Mouse (Mus musculus): ENCODE results near the gene Stn1.

Stn1 gene

GRCm38 (mm10) chr19:47471808-47472207 is 65.5 kb downstream of the Stn1 start:
- no peak for DNase-seq (ENCODE audit: low spot score)

- DNase-seq (ENCODE audit: low spot score), result no peak
Measured at GRCm38 (mm10) chr19:47468750-47469149, 68.6 kb downstream of the Stn1 start.

- no peak for DNase-seq (ENCODE audit: low spot score)
Measured at GRCm38 (mm10) chr19:47466775-47467174, 70.5 kb downstream of the Stn1 start.

GRCm38 (mm10) chr19:47465467-47465866 is 71.8 kb downstream of the Stn1 start:
- DNase-seq (ENCODE audit: low spot score), result no peak

- DNase-seq (ENCODE audit: low spot score), result peak; percentile 74
Measured at GRCm38 (mm10) chr19:47464304-47465241, 72.7 kb downstream of the Stn1 start, which contains the start of gene Sh3pxd2a. Sh3pxd2a (minus strand) TSS chr19:47464401.

- peak; percentile 83 for DNase-seq (ENCODE audit: low spot score)
Measured at GRCm38 (mm10) chr19:47463636-47464303, 73.5 kb downstream of the Stn1 start.

DNA sequence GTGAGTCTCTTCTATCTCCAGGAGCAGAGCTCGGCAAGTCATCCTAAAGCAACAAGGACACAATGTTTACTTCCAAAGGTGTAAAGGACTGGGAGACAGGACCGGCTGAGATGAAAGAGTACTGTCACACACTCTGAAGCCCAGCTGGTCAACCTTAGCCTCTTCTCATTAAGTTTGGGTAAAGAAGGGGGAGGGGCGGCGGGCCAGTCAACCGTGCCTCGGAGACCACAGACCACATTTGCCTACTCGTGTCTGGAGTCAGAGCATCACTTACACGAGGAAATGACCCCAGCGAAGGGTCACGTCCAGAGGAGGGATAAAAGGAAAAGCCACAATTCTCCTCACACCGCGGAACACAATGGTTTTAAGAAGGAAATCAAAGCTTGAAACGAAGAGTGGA is 74.1 kb downstream of the Stn1 start:
- DNase-seq (ENCODE audit: low spot score), result peak; percentile 79

DNA sequence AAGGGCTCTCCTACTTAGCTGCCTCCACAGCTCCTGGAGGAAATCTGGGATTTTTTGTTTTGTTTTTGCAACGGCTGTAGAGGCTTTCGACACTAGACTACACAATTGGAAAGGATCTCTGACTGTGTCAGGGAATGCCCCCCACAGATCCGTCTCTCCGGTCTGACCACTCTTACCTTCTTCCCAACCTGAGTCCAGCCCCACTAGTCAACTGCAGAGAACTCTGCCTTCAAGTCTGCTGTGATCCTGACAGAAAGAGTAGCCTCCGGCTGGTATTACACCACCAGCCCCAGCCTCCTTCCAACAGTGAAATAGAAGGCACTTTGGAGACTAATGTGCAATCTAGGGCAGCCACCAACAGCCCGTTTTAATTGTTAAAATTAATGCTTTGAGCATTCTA is 74.6 kb downstream of the Stn1 start:
- no peak for DNase-seq (ENCODE audit: low spot score)

DNA sequence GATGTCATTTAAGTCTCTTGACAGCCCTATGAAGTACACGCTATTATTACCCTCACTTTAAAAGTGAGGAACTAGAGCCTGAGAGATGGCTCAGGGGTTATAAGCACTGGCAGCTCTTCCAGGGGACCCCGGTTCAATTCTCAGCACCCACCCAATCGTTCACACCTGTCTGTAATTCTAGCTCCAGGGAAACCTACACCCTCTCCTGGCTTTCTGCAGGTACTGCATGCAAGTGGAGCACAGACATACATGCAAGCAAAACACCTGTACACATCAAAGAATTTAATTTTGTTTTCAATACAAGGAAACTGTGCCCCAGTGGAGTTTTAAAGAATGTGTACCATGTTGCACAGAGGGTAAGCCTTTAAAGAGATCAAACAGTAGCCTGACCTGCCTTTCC is 75.5 kb downstream of the Stn1 start:
- no peak for DNase-seq (ENCODE audit: low spot score)

DNA sequence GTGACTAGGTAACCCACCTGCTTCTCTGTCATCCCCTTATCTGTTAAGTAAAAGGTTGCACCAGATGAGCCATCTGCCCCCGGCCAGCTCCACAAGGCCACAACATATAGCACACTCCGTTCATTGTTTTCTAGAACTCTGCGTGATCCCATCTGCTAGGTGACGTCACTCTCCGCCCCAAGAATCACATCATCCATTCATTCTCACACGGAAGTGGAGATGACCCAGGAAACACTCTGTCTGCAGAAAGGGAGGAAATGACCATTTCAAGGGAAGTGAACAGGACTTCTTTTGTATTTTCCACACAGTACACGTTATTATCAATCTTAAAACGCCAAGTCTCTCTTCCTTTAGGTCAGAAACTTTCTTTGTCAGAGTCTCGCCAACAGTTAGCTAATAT is 75.9 kb downstream of the Stn1 start:
- no peak for DNase-seq (ENCODE audit: low spot score)

DNA sequence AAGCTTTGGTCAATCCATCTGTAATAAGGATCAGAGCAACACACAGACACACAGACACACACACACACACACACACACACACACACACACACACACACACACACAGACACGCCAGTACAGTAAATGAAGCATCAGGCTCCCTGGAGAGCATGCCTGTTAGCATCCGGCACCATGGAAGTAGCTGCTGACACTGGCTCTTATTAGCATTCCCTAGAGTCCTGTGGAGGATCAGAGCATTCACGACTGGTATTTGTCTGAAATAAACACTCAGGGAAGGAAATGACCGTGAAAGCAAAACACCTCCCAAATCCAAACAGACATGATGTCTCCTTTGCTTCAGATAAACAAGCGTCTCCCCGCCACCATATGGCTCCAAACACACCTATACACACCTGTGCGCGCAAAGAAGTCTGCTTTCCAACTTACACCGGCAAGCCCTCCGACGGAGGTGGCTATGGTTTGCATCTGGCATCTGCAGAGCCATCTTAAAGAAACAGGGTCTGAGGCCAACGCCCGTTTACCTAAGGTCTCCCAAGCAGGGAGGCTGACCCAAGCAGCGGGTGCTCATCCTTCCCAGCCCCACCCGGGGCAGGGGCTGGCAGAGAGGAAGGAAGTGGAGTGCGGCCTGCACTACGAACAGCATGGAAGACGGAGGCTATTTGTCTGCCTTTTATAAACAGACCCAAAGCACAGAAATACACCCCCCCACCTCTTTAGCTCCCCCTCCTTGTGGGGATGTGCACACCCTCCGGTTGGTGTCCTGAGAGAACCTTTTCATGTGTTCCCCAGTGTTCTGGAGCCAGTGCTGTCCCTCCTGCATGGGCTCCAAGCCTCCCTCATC is 77.0 kb downstream of the Stn1 start:
- no peak for DNase-seq (ENCODE audit: low spot score)

- no peak for DNase-seq (ENCODE audit: low spot score)
Measured at GRCm38 (mm10) chr19:47459214-47459613, 78.1 kb downstream of the Stn1 start.

GRCm38 (mm10) chr19:47458504-47459161 is 78.7 kb downstream of the Stn1 start:
- DNase-seq (ENCODE audit: low spot score), result no peak

DNA sequence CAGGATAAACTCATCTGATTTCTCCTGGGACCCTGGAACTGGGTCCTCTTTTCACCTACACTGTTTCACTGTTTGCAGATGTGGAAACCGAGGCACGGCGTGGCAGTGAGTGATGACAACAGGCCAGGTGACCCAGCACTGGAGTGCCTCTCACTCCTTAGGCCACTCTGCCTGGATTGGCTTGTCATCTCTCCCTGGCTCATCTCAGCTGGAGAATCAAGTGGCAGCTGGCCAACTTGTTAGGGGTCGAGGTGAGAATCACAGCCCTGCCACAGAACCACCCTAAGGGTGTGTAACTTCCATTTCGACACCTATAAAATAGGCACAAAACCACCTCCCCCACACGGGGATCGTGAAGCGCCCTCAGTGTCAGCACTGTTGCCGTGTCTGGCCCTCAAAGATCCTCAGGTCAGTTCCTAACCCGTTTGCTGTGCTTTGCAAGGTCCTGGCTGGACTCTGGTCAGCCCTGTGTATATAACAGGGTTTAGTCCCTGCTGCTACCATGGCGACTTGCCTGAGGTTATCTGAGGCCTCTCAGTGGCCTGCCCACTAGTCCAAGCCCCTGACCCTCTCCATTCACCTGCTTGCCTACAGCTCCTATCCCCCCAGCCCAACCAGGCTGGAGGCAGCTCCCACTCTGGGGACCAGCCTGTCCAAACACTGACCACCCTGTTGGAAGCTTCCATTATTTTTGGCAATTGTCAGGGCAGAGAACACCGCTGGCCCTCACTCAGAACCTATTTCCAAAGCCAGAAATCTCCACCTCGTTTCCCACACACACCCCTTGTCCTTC is 79.4 kb downstream of the Stn1 start:
- no peak for DNase-seq (ENCODE audit: low spot score)

DNA sequence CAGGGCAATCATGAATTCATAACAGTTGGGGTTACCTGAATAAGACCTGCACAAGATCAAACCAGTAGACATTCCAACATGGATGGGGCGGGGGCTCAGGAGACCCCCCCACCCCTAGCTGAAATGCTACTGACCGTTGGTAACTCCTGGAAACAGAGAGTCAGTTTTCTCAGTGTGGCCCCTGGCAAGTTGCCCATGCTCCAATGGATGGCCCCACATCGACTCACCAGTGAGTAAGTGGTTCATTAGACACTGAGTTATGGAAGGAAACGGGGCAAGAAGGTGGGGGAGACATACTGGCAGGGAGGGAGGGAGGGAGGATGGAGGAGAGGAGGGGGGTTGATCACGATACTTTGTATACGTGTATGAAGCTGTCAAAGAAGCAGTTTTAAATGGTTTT is 81.3 kb downstream of the Stn1 start:
- DNase-seq (ENCODE audit: low spot score), result no peak

GRCm38 (mm10) chr19:47455001-47455755 is 82.1 kb downstream of the Stn1 start:
- no peak for DNase-seq (ENCODE audit: low spot score)

- DNase-seq (ENCODE audit: low spot score), result no peak
Measured at GRCm38 (mm10) chr19:47454167-47455000, 82.9 kb downstream of the Stn1 start.

DNA sequence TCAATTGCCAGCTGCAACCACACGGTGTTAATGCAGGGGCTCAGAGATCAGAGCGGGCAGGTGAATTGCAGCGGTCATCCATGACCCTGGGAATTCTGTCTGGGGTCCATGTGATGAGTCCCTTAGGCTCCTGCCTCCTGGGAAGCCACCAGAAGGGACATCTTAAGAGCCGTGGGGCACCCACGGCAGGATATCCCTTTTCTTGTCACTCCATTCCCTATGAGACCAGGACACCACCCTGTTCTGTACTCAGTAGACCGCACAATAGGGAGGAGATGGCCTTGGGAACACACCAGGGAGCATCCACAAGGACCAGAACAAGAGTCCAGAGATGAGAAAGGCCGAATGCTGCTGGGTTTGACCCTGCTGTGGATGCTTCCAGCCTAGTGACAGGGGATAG is 84.0 kb downstream of the Stn1 start:
- no peak for DNase-seq (ENCODE audit: low spot score)

GRCm38 (mm10) chr19:47452682-47453081 is 84.6 kb downstream of the Stn1 start:
- no peak for DNase-seq (ENCODE audit: low spot score)
